Mouse (Mus musculus): ENCODE measurements at regions not wholly inside any gene's neighbourhood (a gene's known extent, or its start where the extent isn't known, plus 50 kb on each side); places are given as distances from the start of the nearest gene placed in this dataset.

DNA sequence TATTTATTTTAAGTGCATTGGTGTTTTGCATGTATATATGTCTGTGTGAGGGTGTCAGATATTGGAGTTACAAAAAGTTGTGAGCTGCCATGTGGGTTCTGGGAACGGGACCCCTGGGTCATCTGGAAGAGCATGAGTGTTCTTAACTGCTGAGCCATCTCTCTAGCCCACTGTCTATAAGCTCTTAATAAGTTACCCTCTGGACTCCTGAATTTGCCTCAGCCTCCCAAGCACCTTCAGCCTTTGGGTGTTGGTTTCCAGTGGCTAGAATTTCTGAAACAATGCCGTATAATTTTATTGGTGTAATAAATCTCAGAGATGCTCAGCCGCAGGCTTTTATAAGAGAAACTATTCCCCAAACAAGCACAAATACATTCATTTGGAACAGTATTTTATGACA, 75.0 kb downstream of the Nat3 start:
- DNase-seq = no peak

- no peak for DNase-seq
These were observed 98.6 kb downstream of the Nat3 start for GRCm38 (mm10) chr8:67622213-67622612.

- peak; percentile 14 for DNase-seq
These were observed 108.0 kb downstream of the Nat3 start for GRCm38 (mm10) chr8:67631691-67632090.

DNA sequence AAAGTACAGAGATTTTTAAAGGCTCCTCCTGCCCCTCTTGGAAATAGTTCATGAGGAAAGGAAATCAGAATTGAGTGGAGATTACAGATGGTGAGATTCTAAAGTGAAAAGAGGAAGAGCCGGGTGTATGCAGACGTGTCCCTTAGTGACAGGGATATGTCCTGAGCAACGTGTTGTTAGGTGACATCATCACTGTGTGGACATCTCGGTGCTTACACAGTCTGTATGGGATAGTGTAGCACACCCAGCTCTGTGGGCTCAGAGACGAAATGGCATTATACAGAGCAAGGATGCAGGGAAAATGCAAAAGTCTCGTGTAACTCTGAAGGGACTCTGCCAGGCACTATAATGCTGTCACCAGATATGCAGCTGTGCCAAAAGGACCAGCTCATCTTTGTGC, 108.6 kb downstream of the Nat3 start:
- DNase-seq = no peak
